Mouse (Mus musculus): ENCODE measurements around the gene Tgfb2. TPM values are rescaled to one million over a fixed set of nuclear protein-coding genes. Genes with fewer than 3 reads are reported as not detected.
A peak's percentile ranks its signal among the peaks of the same experiment; 100 is the strongest.

The Tgfb2 gene
- polyA plus RNA-seq, 1 experiment from 2014 or later = 89.9 TPM

DNA sequence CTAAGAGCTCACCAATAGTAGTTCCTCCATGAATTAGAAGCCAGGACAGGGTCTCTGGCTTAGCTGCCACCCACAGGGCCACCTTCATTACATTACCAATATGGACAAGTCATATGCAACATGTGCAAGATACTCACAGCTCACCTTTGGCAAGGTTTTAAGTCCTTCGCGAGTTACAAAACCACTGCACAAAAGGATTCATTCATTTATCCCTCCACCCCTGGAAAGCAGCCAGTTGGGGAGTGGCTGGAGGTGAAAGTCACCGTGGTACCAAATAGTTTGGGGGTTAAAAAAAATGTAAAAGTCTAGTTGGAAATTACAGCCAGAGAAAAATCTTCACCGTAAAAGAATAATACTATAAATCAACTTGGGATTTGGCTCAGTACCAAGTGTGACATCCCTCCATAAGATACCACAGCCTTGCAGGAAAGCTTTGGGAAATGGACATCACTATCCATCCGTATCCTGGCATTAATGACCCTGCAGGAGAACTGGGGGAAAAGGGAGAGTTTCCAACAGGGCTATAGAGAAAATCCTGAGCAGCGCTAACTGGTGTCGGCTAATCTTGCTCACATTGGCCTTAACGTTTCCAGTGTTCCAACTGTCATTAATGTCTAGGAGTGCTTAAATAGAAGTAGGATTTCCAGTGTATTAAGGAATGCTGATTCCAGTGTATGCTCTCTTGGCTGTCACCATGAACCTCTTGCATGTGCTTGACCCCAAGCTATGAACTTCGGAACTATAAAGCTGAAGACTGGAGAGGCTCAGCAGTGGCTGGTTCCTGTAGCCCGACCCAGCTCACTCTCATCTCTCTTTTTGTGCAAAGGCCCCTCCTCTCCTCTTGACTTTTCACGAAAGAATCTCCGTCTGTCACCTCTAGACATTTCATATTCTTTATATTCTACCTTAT lies 68.2 kb downstream of the Tgfb2 start:
- no peaks in the 10 kb centered on the region for H3K9me3 ChIP-seq
- no peaks in the 10 kb centered on the region for H3K36me3 ChIP-seq
- no peak overlapping the region for H3K9ac ChIP-seq
- no peak overlapping the region for H3K4me3 ChIP-seq
- no peak overlapping the region for H3K27ac ChIP-seq
- peaks cover 25% of the 10 kb centered on the region for H3K4me1 ChIP-seq
- no peak; the same call in 1 of the 2 replicates for ATAC-seq (ENCODE audit: borderline replicate concordance, extremely low read depth, low FRiP score, low TSS enrichment)
- H3K27me3 ChIP-seq = no peaks in the 10 kb centered on the region
- no peak overlapping the region for H3K4me2 ChIP-seq
- WGBS = 40% methylated on average over 12 of the region's 12 CpGs

DNA sequence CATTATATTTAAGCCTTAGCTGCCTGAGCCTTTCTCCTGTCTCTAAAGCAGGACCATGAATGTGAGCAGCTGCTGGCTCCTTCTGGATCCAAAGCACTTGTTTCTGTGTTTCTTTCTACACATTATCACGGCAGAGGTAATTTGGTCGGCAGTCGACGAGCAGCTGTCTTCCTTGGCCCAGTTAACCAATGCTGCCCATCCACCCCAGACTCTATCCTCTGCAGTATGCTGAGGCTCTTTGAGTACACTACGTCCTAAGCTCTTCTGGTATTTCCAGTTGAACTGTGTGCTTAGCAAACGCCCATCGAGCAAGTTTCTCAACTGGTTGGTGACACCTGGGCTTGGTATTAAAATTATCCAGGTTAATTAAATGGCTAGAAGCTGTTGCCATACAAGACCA lies 70.7 kb downstream of the Tgfb2 start:
- Histone ChIP-seq H3K27me3 (no peaks in the 10 kb centered on the region), H3K9me3 (no peaks in the 10 kb centered on the region), H3K27ac (peak overlapping the region; percentile 46; the same call in 1 of the 2 replicates), H3K4me3 (no peak overlapping the region), H3K4me2 (no peak overlapping the region), H3K4me1 (peaks cover 25% of the 10 kb centered on the region), H3K9ac (no peak overlapping the region), H3K36me3 (peaks cover 16% of the 10 kb centered on the region)
- no peak for ATAC-seq (ENCODE audit: borderline replicate concordance, extremely low read depth, low FRiP score, low TSS enrichment)
- WGBS = 48% methylated on average over 7 of the region's 7 CpGs

DNA sequence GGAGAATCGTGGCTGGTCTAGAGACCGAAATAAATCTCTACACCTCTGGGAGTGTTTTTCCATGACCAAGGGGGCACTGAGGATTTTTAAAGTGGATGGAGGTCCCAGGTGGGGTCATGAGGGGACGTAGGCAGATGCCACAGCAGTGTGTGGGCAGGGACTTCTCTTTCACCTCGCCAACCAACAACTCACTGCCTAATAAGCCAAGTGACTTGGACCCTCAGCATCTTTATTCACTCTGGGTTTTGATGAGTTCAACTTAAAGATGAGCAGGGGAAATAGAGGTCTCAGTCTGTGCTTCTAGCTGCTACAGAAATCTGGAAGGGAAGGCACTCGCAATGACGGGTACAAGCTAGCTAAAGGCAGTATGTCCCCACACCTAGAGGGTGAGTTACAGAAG lies 74.3 kb downstream of the Tgfb2 start:
- Histone ChIP-seq H3K36me3 (peaks cover 42% of the 10 kb centered on the region), H3K9me3 (no peaks in the 10 kb centered on the region), H3K4me3 (no peak overlapping the region), H3K9ac (no peak overlapping the region), H3K4me2 (no peak overlapping the region), H3K4me1 (peaks cover 9% of the 10 kb centered on the region), H3K27me3 (no peaks in the 10 kb centered on the region), H3K27ac (no peak overlapping the region)
- ATAC-seq (ENCODE audit: borderline replicate concordance, extremely low read depth, low FRiP score, low TSS enrichment) = no peak
- 89% methylated on average over 6 of the region's 6 CpGs for WGBS

DNA sequence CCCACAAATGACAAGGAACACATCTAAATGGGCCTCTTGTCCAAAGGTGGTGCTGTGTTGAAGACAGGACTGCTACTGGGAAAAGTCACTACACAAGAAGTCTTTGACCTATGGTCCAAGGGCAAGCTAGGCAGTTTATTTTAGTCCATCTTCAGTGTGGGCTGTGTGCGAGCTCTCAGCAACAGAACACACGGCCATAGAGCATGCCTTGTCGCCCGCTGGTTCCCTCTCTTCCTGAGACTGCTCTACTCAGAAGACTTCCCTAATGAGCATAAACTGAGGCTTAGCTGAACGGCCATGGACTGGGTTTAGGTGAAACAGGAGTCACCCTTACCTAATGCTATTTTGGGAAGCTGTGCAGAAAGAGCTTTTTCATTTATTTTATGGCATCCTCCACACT lies 74.8 kb downstream of the Tgfb2 start:
- Histone ChIP-seq H3K4me2 (no peak overlapping the region), H3K4me1 (peaks cover 8% of the 10 kb centered on the region), H3K9me3 (no peaks in the 10 kb centered on the region), H3K36me3 (peaks cover 42% of the 10 kb centered on the region), H3K27me3 (no peaks in the 10 kb centered on the region), H3K4me3 (no peak overlapping the region), H3K27ac (no peak overlapping the region), H3K9ac (no peak overlapping the region)
- 86% methylated on average over 5 of the region's 5 CpGs for WGBS
- ATAC-seq (ENCODE audit: borderline replicate concordance, extremely low read depth, low FRiP score, low TSS enrichment) = no peak

DNA sequence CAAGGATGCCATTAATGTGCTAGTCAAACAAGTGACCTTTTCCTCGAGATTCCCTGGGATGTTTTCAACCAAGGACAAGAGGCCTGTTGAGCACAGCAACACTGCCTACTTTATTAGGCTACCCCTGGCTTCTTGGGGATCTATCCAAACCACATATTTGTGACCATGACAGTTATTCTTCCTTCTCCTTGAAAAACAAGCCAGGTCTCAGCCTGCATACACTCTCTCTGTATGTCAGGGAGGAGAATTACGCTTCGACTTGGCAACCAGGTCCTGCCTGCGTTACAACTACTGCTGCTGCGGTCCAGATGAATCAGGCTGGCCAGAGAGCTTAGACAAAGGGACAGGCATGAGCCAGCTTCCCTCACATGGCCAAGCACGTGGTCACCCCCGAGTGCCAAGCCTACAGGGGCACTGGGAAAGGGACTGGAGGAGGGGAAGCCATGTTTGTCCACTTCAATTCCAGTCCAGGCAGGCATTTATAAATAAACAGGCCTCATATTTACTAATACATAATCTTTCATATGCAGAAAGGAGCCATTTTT lies 78.3 kb downstream of the Tgfb2 start:
- H3K36me3 ChIP-seq = peaks cover 53% of the 10 kb centered on the region
- H3K27ac ChIP-seq = no peak overlapping the region
- no peaks in the 10 kb centered on the region for H3K27me3 ChIP-seq
- H3K4me3 ChIP-seq = no peak overlapping the region
- WGBS = 77% methylated on average over 7 of the region's 7 CpGs
- H3K9ac ChIP-seq = no peak overlapping the region
- H3K9me3 ChIP-seq = no peaks in the 10 kb centered on the region
- H3K4me2 ChIP-seq = no peak overlapping the region
- no peaks in the 10 kb centered on the region for H3K4me1 ChIP-seq
- no peak for ATAC-seq (ENCODE audit: borderline replicate concordance, extremely low read depth, low FRiP score, low TSS enrichment)

DNA sequence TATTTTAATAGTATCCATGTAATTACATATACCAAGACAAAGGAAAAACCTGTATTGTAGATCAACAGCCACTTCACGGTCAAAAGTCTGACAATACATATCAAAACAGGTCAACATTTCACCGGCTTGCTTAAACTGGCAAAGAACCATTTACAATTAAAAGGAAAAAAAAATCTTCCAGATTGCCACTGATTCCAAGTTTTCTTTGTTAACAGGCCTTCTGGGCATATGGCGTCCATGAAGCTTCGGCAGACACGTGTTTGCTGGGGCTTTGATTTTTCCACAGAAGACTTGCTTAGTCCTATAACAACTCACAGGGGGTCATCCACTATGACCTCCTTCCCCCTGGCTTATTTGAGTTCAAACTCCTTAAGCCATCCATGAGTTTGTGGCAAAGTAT lies 81.3 kb downstream of the Tgfb2 start:
- Histone ChIP-seq H3K27ac (no peak overlapping the region), H3K36me3 (peaks cover 31% of the 10 kb centered on the region), H3K4me1 (no peaks in the 10 kb centered on the region), H3K9ac (no peak overlapping the region), H3K4me2 (no peak overlapping the region), H3K4me3 (no peak overlapping the region), H3K27me3 (no peaks in the 10 kb centered on the region), H3K9me3 (no peaks in the 10 kb centered on the region)
- ATAC-seq (ENCODE audit: borderline replicate concordance, extremely low read depth, low FRiP score, low TSS enrichment) = no peak
- WGBS = 86% methylated on average over 5 of the region's 5 CpGs

DNA sequence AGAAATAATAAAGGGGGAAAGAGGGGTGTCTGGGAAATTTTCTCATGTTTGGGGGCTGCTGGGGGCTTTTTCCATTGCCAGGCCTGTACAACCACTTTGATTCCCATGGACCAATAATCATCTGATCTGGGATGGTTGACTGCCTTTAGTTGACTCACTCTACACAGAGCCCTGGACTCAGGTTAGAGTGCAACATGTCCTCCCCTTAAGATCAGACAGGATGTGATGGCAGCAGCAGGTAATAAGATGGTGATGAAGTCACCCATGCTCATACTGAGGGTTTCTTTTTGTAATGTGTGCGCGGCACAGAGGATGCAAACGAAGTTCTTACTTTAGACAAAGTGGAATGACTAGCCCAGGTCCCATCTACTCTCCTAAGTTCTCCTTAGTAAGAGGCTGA lies 84.0 kb downstream of the Tgfb2 start:
- Histone ChIP-seq H3K36me3 (peaks cover 15% of the 10 kb centered on the region; the same call in 1 of the 2 replicates), H3K4me3 (no peak overlapping the region), H3K27ac (no peak overlapping the region), H3K4me2 (no peak overlapping the region), H3K27me3 (no peaks in the 10 kb centered on the region), H3K9ac (no peak overlapping the region), H3K4me1 (peaks cover 7% of the 10 kb centered on the region), H3K9me3 (no peaks in the 10 kb centered on the region)
- WGBS = 93% methylated on average over 3 of the region's 3 CpGs
- no peak for ATAC-seq (ENCODE audit: borderline replicate concordance, extremely low read depth, low FRiP score, low TSS enrichment)

DNA sequence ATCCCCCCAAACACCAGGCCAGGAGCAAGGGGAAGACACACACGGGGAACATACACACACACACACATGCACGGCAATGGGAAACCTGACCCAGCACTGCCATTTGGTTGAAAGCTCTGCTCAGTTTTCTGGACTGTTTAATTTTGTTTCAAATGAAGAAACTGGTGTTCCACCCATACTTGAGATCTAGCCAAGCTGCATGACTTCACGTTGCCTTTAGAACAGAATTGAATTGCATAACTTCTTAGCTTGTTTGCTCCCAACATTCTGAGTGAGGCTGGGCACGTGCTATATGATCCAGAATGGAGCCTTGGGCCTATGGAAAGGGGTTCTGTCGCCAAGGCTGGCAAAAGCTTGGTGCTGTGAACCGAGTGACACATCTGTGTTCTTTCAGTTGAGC lies 87.5 kb downstream of the Tgfb2 start:
- peak; percentile 49 for ATAC-seq (ENCODE audit: borderline replicate concordance, extremely low read depth, low FRiP score, low TSS enrichment)
- Histone ChIP-seq H3K9me3 (no peaks in the 10 kb centered on the region), H3K4me3 (no peak overlapping the region), H3K9ac (no peak overlapping the region), H3K27ac (peak overlapping the region; percentile 23), H3K36me3 (no peaks in the 10 kb centered on the region), H3K4me2 (no peak overlapping the region), H3K4me1 (peaks cover 7% of the 10 kb centered on the region), H3K27me3 (no peaks in the 10 kb centered on the region)
- WGBS = 57% methylated on average over 6 of the region's 6 CpGs

DNA sequence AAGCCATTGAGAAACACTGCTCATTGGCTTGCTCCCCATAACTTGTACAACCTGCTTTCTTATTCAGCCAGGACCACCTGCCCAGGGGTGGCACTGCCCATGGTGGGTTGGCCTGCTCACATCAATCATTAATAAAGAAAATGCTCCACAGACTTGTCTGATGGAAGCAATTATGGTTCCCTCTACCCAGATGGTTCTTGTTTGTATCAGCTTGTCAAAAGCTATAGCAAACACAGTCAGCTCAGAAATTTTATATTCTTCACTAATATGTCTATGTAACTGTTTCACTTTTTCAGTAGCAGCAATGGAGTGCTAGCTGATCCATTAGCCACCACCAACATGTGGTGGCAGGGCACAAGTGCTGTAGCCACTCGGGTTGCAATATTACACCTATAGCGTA lies 94.4 kb downstream of the Tgfb2 start:
- Histone ChIP-seq H3K4me1 (peaks cover 13% of the 10 kb centered on the region), H3K27ac (no peak overlapping the region), H3K36me3 (no peaks in the 10 kb centered on the region), H3K4me2 (no peak overlapping the region), H3K9me3 (no peaks in the 10 kb centered on the region), H3K4me3 (no peak overlapping the region), H3K27me3 (no peaks in the 10 kb centered on the region), H3K9ac (no peak overlapping the region)
- WGBS = 48% methylated on average over 2 of the region's 2 CpGs
- no peak for ATAC-seq (ENCODE audit: borderline replicate concordance, extremely low read depth, low FRiP score, low TSS enrichment)

DNA sequence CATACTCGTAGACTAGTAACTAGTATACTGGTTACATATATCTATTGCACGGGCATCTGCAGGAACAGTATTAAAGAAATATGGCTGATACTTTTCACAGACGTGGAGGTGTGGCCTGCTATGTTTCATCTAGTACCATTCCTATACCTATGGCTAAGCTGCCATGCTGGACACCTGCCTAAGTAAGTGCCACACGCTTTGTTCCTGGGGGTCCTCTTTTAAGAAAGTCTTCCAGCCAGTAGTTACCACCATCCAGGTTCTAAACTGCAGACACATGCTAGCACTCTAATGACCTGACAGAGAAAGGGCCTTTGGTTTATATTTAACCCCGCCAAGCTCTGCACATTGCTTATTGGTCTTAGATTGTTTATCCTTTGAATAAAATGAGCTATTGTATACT lies 95.3 kb downstream of the Tgfb2 start:
- Histone ChIP-seq H3K4me1 (peaks cover 13% of the 10 kb centered on the region), H3K27me3 (no peaks in the 10 kb centered on the region), H3K4me3 (no peak overlapping the region), H3K27ac (peak overlapping the region; percentile 49; the same call in 1 of the 2 replicates), H3K9ac (no peak overlapping the region), H3K36me3 (no peaks in the 10 kb centered on the region), H3K9me3 (no peaks in the 10 kb centered on the region), H3K4me2 (no peak overlapping the region)
- no peak for ATAC-seq (ENCODE audit: borderline replicate concordance, extremely low read depth, low FRiP score, low TSS enrichment)
- WGBS = 75% methylated on average over 5 of the region's 5 CpGs

DNA sequence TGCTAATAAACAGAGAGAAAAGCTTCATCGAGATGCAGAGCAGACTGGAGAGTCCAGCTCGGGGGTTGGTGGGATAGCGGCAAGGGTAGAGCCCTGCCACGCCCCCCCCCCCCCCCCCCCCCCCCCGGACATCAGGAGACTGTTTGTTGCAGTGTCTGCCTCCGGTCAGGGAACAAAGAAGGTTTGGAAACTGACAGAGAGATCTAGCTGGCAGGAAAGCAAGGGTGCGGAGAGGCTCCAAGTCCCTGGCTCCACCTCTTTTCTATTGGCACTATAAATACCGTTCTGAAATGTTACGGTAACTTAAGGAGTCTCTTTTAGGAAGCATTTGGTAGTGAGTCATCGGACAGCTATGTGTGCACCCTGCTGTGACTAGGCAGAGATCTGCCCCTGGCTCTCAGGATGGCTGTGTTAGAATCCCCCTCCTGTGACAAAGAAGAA lies 96.0 kb downstream of the Tgfb2 start:
- Histone ChIP-seq H3K4me2 (peak overlapping the region; percentile 37), H3K4me3 (no peak overlapping the region), H3K36me3 (no peaks in the 10 kb centered on the region), H3K27me3 (no peaks in the 10 kb centered on the region), H3K9me3 (no peaks in the 10 kb centered on the region), H3K9ac (no peak overlapping the region), H3K27ac (peak overlapping the region; percentile 49), H3K4me1 (peaks cover 13% of the 10 kb centered on the region)
- ATAC-seq (ENCODE audit: borderline replicate concordance, extremely low read depth, low FRiP score, low TSS enrichment) = peak; percentile 82
- WGBS = 7% methylated on average over 9 of the region's 10 CpGs

DNA sequence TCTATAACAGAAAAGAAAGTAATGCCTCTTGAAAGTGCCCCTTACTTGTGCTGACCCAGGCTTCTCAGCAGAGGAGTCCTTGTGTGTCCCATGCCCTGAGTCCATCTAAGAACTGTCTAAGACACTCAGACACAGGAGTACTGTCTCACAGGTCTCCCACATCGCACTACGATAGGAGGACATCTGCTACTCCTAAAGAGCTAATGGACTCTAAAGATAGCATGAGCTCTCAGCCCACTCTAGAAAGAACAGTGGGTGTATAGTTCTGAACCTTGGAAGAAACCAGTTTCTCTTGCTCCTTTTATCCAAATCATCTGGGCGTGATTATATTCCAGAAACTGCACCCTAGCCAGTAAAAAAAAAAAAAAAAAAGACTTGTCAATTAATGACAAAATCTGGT lies 97.7 kb downstream of the Tgfb2 start:
- H3K36me3 ChIP-seq = no peaks in the 10 kb centered on the region
- H3K4me1 ChIP-seq = peaks cover 13% of the 10 kb centered on the region
- no peak overlapping the region for H3K27ac ChIP-seq
- WGBS = 77% methylated on average over 3 of the region's 3 CpGs
- no peak overlapping the region for H3K9ac ChIP-seq
- no peaks in the 10 kb centered on the region for H3K9me3 ChIP-seq
- no peaks in the 10 kb centered on the region for H3K27me3 ChIP-seq
- ATAC-seq (ENCODE audit: borderline replicate concordance, extremely low read depth, low FRiP score, low TSS enrichment) = no peak
- H3K4me3 ChIP-seq = no peak overlapping the region
- no peak overlapping the region for H3K4me2 ChIP-seq

Data from lung, embryonic 15.5 days (tissue).